Mouse (Mus musculus): ENCODE results near the gene Kcnd3.
"Not testable (repeated sequence)": the region's sequence is repeated elsewhere in the genome, so short reads cannot be mapped to it uniquely, and the experiment has no call there.

Kcnd3 gene

GRCm38 (mm10) chr3:105697148-105697441, 245.0 kb downstream of the Kcnd3 start:
- DNase-seq (ENCODE audit: low read depth, low spot score) = no peak

- DNase-seq (ENCODE audit: low read depth, low spot score) = no peak
Measured at GRCm38 (mm10) chr3:105698311-105698710, 246.2 kb downstream of the Kcnd3 start.

DNA sequence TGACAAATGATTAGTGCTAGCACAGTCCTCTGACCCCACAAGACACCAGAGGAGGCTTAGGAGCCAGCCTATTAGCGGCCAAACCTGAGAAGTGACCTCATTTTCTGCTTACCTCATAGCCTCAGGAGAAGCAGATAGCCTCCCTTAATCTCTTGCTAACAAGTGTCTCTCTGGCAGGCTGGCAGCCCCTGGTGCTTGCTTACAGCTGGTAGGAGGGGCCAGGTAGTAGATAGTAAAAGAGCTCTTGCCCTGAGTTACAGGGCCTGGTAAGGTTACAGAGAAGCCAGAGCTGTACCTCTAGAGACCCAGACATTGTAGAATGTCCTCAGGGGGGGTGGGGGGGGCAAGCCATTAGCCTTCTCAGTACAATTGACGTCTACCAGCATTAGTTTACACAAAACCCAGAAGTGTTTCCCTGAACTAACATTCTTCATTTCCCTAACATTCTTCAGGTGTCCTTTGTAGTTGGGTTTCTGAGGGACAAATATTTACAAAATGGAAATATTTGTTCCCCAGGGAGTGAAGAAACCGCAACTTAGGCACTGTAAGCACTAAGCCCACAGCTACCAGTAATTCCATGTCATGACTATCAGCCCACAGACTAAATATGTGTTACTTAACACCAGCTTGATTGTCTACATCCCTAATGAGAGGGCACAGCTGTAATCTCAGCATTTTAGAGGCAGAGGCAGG, 247.3 kb downstream of the Kcnd3 start:
- DNase-seq (ENCODE audit: low read depth, low spot score) = no peak

GRCm38 (mm10) chr3:105700786-105701185, 248.7 kb downstream of the Kcnd3 start:
- DNase-seq (ENCODE audit: low read depth, low spot score) = not testable (repeated sequence)

DNA sequence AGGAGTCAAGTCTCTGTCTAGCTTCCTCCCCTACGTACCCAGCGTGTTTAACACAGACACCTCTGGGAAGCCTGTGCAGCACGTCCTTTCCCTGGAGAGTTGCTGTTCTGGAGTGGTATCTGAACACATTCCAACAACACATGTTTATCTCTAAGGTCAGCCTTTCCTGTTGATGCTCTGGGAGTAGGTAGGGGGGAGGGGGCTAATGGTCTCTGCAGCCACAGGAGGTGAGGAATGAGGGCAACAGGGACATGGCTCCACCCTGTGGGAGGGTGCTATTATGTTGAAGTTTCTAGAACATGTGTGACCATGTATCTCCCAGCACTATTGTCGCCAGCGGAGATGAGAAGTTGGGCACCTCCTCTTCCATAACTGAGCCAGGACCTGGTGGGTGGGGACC, 249.3 kb downstream of the Kcnd3 start:
- no peak for DNase-seq (ENCODE audit: low read depth, low spot score)

GRCm38 (mm10) chr3:105703571-105703970, 251.4 kb downstream of the Kcnd3 start:
- DNase-seq (ENCODE audit: low read depth, low spot score) = no peak

DNA sequence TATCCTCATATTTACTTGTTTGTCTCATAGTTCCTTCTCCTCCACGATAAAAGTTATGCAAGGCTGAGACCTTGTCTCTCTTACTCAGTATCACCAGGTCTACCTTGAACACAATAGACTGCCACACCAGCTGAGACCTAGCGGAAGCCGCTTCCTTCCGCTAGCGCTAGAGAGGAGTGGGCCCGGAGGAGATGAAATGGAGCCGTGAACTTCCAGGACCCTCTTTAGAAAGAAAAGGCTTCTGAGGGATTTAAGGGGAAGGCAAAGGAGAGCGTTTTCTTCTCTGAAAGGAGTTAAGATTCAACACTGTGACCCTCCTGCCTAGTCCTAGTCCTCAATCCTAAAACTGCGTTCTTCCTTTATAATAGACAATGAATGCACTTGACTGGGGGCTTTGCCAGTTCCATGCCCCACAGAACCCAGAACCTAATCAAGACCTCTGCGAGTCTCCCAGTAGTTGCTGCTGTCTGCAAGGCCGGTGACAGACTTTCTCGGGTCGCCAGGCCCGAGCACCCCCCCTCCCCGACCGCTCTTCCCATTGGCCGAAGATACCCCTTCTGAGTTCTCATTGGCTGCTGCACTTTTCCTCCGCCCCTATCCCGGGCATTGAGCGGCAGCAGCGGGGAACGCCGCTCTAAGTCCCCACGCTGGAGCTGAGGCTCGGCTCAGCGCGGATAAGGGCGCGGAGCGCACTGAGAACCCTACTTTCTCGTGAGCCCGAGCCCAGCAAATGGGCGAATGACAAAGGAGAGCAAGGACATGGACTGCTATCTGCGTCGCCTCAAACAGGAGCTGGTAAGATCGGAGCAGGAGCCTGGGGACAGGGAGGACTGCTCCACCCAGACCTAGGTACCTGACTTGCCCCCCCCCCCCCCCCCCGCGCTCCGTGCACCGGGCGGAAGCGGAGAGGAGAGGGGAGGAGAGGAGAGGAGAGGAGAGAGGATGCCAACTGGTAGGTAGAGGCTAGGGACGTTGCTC, 252.2 kb downstream of the Kcnd3 start, which contains the start of gene Inka2:
Gene Inka2, plus strand, starts transcription at position 569 of the 978 bp plus-strand sequence.
- peak; percentile 89 for DNase-seq (ENCODE audit: low read depth, low spot score)

GRCm38 (mm10) chr3:105705061-105705549, 253.0 kb downstream of the Kcnd3 start:
- DNase-seq (ENCODE audit: low read depth, low spot score) = no peak

DNA sequence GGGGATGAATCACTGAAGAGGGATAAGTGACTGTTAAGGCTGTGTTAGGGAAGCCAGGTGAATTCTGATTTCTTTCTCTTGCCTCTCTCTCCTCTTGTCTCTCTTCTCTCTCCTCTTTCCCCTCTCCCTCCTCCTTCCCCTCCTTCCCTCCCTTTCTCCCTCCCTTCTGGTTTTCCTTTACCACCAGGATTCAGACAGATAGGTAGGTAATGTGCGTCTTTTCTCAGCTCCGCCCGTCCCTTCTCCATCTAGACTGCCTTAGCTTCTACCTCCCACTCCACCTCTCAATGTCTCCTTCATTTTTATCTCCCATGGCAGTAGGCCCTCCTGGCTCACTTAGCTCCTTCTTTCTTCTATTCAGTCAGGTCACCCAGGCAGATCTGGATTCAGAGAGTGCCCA, 253.4 kb downstream of the Kcnd3 start:
- DNase-seq (ENCODE audit: low read depth, low spot score) = no peak

DNA sequence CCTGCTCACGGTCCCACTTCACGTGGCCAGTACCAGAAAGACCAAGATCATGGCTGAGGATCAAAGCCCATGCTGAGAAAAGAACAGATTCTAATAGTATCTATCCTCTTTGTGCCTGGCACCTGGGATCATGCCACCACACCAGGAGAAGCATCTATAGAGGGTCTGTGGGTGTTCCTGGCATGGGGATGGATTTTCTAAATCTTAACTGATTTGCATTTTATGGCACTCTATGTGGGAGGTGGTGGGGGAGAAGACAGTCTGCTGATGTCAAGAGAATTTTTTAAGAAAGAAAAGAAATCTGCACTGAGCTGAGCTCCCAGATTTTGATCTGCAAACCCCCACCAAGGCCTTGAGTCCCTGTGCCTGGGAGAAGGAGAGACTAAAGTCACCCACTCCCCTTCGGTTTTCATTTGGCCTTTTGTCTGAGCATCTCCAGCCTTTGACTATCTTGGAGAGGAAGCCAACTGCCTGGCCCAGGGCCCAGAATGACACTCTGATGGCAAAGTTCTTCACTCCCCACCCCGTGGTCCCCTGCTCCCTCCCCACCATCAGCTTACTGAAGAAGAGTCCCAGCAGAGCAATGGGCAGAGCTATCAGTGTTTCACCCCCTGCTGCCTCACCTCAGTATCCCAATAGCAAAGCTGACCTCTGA, 254.4 kb downstream of the Kcnd3 start:
- DNase-seq (ENCODE audit: low read depth, low spot score) = no peak

GRCm38 (mm10) chr3:105707590-105707989, 255.5 kb downstream of the Kcnd3 start:
- DNase-seq (ENCODE audit: low read depth, low spot score) = no peak

- no peak for DNase-seq (ENCODE audit: low read depth, low spot score)
Measured at GRCm38 (mm10) chr3:105710246-105710645, 258.1 kb downstream of the Kcnd3 start.

- DNase-seq (ENCODE audit: low read depth, low spot score) = no peak
Measured at GRCm38 (mm10) chr3:105711741-105712140, 259.6 kb downstream of the Kcnd3 start.

- no peak for DNase-seq (ENCODE audit: low read depth, low spot score)
Measured at GRCm38 (mm10) chr3:105712827-105713226, 260.7 kb downstream of the Kcnd3 start.

DNA sequence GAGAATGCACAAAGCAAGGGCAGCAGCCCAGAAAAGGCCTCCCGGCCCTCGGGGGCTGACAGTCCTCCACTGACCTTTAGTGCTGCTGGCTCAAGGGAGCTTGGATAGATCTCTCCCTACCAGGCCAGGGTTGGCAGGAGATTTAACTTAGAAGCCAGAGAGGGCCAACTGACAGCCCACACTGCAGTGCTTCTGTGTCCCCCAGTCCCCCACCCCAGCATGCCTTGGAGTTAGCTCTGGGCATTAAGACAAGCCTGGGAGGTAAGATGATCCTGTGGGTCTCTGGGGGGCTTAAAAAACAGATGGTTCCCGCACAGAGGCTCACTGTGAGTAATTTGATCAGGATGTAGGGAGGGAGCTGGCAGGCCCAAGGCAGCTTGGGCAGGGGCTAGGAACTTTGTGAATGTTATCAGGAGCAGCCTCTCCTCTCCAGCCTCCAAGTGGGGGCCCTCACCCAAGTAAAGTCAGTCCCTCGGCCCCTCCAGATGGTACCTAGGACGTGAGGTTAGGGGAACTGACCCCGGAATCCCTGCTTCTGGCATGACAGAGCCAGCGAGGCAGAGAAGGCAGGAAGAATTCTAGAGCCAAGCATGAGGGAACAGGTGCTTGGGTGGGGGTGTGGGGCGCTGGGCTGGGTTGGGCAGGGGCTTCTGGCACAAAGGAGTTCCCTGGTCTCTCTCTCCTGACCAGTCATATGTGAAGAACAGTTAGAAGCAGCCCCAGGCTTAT, 262.1 kb downstream of the Kcnd3 start:
- peak; percentile 62 for DNase-seq (ENCODE audit: low read depth, low spot score)

- DNase-seq (ENCODE audit: low read depth, low spot score) = no peak
Measured at GRCm38 (mm10) chr3:105714820-105715167, 262.7 kb downstream of the Kcnd3 start.

GRCm38 (mm10) chr3:105716353-105717000, 264.3 kb downstream of the Kcnd3 start:
- no peak for DNase-seq (ENCODE audit: low read depth, low spot score)

- peak; percentile 24 for DNase-seq (ENCODE audit: low read depth, low spot score)
Measured at GRCm38 (mm10) chr3:105717856-105718555, 265.9 kb downstream of the Kcnd3 start.

DNA sequence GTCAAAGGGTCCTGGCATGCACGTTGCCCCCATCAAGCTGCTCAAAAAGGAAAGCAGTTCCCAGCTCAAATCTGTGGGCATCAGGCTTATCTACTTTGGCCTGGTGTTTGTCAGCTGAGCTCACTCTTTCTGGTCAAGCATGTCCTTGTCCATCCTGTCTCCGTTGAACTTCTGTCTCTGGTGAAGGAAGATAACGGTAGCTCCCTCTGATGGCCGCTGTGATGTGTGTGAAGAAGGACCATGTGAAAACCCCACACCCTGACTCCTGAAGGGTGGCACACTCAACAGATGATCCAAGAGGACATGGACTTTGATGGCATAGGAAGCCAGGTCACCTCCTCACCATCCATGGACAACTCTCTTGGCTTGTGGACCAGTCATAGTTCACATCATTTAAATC, 266.6 kb downstream of the Kcnd3 start:
- DNase-seq (ENCODE audit: low read depth, low spot score) = no peak

DNA sequence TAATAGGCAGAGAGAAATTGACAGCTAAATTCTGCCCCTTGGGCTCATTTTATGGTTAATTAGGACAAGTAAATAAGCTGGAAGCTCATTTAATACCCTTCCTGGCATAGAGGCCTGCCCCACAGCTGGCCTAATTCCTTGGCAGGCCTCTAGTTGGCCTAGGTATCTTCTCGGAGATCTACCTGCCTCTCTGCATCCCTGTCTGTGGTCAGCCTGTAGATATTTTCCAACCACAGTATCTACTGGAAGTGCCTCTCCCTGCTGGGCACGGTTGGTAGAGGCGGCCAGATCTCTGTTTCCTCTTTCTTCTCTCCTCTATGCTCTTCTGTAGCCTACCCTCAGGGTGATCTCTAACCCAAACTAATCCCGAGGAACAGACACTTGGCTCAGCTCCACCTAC, 267.8 kb downstream of the Kcnd3 start:
- no peak for DNase-seq (ENCODE audit: low read depth, low spot score)

Data from forelimb bud, embryonic 11.5 days (tissue).